Mouse (Mus musculus) limb, embryonic 15.5 days (tissue): Measurements from ENCODE around the gene Olfr832. TPM values are rescaled to one million over a fixed set of nuclear protein-coding genes. Genes with fewer than 3 reads are reported as not detected.
"Not testable (repeated sequence)": the region's sequence is repeated elsewhere in the genome, so short reads cannot be mapped to it uniquely, and the experiment has no call there.

ENCODE experiments used
- ATAC-seq: fragments of 200-750 bp; cut with Nextera tagmentation; 2 replicates; pipeline ENCODE4 v1.8.0; 2017; ENCODE audit warnings: low read depth, moderate TSS enrichment; ENCODE audit not compliant: insufficient number of reproducible peaks, low FRiP score, low TSS enrichment
- H3K27ac ChIP-seq: fragments of 300-500 bp; sonication (generic); 2 replicates; pipeline ENCODE4 v1.5.1; 2015; ENCODE audit warnings: moderate library complexity, mild to moderate bottlenecking, inconsistent platforms
- H3K27me3 ChIP-seq: fragments of 300-500 bp; sonication (generic); 2 replicates; pipeline ENCODE4 v1.6.1; 2015; ENCODE audit warnings: inconsistent platforms
- H3K36me3 ChIP-seq: fragments of 300-500 bp; sonication (generic); 2 replicates; pipeline ENCODE4 v1.6.1; 2015; ENCODE audit warnings: inconsistent platforms
- H3K4me1 ChIP-seq: fragments of 300-500 bp; sonication (generic); 2 replicates; pipeline ENCODE4 v1.6.1; 2015; ENCODE audit warnings: inconsistent platforms
- H3K4me2 ChIP-seq: fragments of 300-500 bp; sonication (generic); 2 replicates; pipeline ENCODE4 v1.6.1; 2015; ENCODE audit warnings: mild to moderate bottlenecking, inconsistent platforms
- H3K4me3 ChIP-seq: fragments of 300-500 bp; sonication (generic); 2 replicates; pipeline ENCODE4 v1.5.1; 2015; ENCODE audit warnings: mild to moderate bottlenecking, inconsistent platforms
- H3K9ac ChIP-seq: fragments of 300-500 bp; sonication (generic); 2 replicates; pipeline ENCODE4 v1.6.1; 2015; ENCODE audit warnings: inconsistent platforms
- H3K9me3 ChIP-seq: fragments of 300-500 bp; sonication (generic); 2 replicates; pipeline ENCODE4 v1.6.1; 2016; ENCODE audit warnings: inconsistent platforms
- WGBS: fragments of 180-500 bp; shearing (Covaris S2); methylation state at CpG from one replicate; pipeline ENCODE4 v1.1.7; 2015; 5-methylcytosine and 5-hydroxymethylcytosine counted together
- polyA plus RNA-seq: library from polyadenylated mRNA; unstranded; fragments of >200 nt; fragmentation: Nextera tagmentation; extraction: Ambion mirVana; gene quantifications from 2 replicates; pipeline ENCODE4 v1.2.1, GENCODE M21; 2015

Gene Olfr832
- polyA plus RNA-seq, result not detected in 2 replicates

DNA sequence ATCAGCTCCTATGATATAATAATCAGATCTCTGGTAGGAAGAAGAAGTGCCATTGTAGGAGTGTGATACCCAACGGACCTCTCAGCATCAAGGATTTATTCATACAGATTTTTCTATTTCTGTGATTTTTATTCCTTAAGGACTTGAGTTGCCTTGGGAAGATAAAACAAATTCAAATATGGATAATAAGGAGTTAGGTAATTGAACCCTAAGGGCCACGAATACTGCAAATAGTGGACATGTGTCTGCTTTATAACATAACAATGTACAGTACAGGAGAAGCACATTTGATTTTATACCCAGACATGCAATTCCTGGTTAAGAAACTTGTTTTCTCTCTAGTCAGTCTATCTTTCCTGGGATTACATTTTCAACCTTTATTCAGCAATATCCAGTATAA lies at the start of gene Olfr832:
Olfr832 (plus strand) TSS at position 301 of the 400 bp plus-strand sequence.
- H3K4me2 ChIP-seq, H3K9me3 ChIP-seq, H3K36me3 ChIP-seq, H3K9ac ChIP-seq, ATAC-seq, H3K27ac ChIP-seq, H3K4me1 ChIP-seq, H3K4me3 ChIP-seq, H3K27me3 ChIP-seq: not testable (repeated sequence)
- 86% methylated on average over 2 of the region's 2 CpGs for WGBS

DNA sequence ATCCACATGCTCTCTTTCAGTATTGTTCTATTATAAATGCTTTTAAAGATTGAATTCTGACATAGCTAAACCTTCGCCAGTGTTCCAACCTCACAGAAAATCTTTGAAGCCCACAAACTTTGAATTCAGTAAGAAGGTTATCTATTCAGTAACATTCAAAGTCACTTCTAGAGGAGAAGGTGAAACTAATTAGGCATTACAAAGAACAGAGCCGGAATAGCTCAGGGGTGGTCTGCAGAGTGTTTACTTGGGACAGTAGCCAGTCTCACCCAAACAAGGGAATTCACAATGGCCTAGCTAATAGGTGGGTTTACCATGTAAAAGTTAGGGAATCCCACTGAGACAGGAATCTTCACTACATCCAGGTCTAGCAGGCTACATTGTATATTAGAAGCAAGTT lies 29.2 kb upstream of the Olfr832 start:
- H3K4me1 ChIP-seq, H3K4me3 ChIP-seq, H3K27me3 ChIP-seq, H3K27ac ChIP-seq, H3K36me3 ChIP-seq, ATAC-seq, H3K9ac ChIP-seq, H3K4me2 ChIP-seq, H3K9me3 ChIP-seq: not testable (repeated sequence)
- WGBS, result 80% methylated on average over 2 of the region's 2 CpGs

DNA sequence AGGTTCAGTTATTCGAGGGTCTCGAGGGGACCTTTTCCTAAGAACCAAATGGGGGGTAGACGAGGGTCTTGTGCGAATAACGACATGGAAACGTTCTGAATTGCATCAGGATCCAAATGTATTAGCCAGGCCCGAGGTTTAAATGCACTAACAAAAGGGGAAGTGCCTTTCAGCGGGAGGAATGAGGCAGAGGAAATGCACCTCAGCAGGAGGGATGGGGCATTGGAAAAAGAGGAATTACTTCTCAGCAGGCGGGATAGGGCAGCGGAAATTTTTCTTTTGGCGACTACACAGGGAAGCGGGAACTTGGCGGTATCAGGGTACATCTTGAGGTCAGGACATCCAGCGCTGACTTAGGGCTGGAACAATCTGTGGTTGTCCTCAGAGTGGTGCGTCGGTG lies 9.0 kb upstream of the Olfr832 start:
- 82% methylated on average over 16 of the region's 16 CpGs for WGBS
- not testable (repeated sequence) for H3K4me1 ChIP-seq, H3K4me3 ChIP-seq, H3K9ac ChIP-seq, H3K4me2 ChIP-seq, H3K27ac ChIP-seq, H3K27me3 ChIP-seq, H3K9me3 ChIP-seq, ATAC-seq, H3K36me3 ChIP-seq

DNA sequence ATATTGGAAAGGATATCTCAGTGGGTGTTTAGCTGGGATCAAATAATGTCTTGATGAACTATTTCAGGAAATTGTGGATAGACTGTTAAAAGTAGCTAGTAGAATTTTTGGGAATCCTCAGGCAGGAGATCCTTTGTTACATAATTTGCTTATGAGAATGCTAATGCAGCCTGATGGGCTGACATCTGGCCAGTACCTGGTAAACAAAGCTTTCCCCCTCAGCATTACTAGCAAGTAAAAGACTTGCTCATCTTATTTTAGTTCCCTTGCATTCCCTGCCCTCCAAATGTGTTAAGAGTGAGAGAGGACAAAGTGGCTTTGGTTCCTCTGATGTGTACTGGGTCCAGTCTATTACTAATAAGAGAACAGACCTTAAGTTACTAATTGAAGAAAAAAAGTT lies 25.1 kb downstream of the Olfr832 start:
- H3K27me3 ChIP-seq, result no peaks in the 10 kb centered on the region
- ATAC-seq, result no peak

DNA sequence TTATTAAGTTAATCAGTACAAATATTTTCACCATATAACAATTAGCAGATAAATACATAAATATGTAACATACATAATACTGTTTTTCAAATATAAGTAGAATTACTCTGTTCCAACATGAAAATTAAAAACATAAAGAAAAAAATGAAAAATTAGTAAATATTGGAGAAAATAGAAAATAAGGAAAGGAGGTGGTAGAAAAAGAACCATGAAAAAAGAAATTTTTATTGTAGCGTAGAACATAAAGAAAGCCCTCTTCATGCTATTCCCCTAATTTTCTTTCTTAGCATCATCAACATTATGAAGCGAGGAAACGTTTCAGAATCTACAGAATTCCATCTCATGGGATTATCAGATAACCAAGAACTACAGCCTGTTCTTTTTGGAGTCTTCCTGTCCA lies 50.8 kb downstream of the Olfr832 start, which contains the start of gene Olfr834:
Olfr834 (plus strand) TSS at position 301 of the 400 bp plus-strand sequence.
- ATAC-seq, result no peak
- no peak within 1 kb of the TSS for H3K4me3 ChIP-seq
- H3K36me3 ChIP-seq, result no peaks in the 10 kb centered on the region
- no peaks in the 10 kb centered on the region for H3K27me3 ChIP-seq
- no peaks in the 10 kb centered on the region for H3K9me3 ChIP-seq
- WGBS, result 81% methylated on average over 3 of the region's 3 CpGs
- no peak within 1 kb of the TSS for H3K4me2 ChIP-seq
- H3K27ac ChIP-seq, result no peak within 1 kb of the TSS
- no peaks in the 10 kb centered on the region for H3K4me1 ChIP-seq
- no peak within 1 kb of the TSS for H3K9ac ChIP-seq

More for the DNA sequence above, 25.1 kb downstream of the Olfr832 start:
- H3K4me3 ChIP-seq, result no peak overlapping the region
- H3K36me3 ChIP-seq, result no peaks in the 10 kb centered on the region
- H3K9ac ChIP-seq, result no peak overlapping the region
- H3K27ac ChIP-seq, result no peak overlapping the region
- H3K9me3 ChIP-seq, result no peaks in the 10 kb centered on the region
- no peak overlapping the region for H3K4me2 ChIP-seq
- no peaks in the 10 kb centered on the region for H3K4me1 ChIP-seq

Other genes with a start within 250 kb of the Olfr832 start
- gene Olfr24, start 173.1 kb upstream of the Olfr832 start, polyA plus RNA-seq, result not detected in 2 replicates
- not detected in 2 replicates for gene Olfr828, start 117.6 kb upstream of the Olfr832 start, polyA plus RNA-seq
- gene Olfr829, start 82.2 kb upstream of the Olfr832 start, polyA plus RNA-seq, result not detected in 2 replicates
- not detected in 2 replicates for gene Olfr830, start 62.4 kb upstream of the Olfr832 start, polyA plus RNA-seq
- not detected in 2 replicates for gene Olfr834, start 50.9 kb downstream of the Olfr832 start, polyA plus RNA-seq
- not detected in 2 replicates for gene Olfr835, start 95.6 kb downstream of the Olfr832 start, polyA plus RNA-seq
- not detected in 2 replicates for gene Olfr836, start 183.3 kb downstream of the Olfr832 start, polyA plus RNA-seq
- not detected in 2 replicates for gene Olfr837, start 199.2 kb downstream of the Olfr832 start, polyA plus RNA-seq
- not detected in 2 replicates for gene Olfr839-ps1, start 240.2 kb downstream of the Olfr832 start, polyA plus RNA-seq